Mouse (Mus musculus) CD8-positive naive resting alpha-beta T cell, adult 2 months (primary cell): ENCODE data around the gene Fam205a1.
"Not testable (repeated sequence)": the region's sequence is repeated elsewhere in the genome, so short reads cannot be mapped to it uniquely, and the experiment has no call there.

Experiments
- DNase-seq, 2 experiments: peaks; one replicate each; pipeline ENCODE4 v3.0.0; 2022; ENCODE audit warnings: low read depth in 2 of 2, low spot score in 2 of 2

The Fam205a1 gene

DNA sequence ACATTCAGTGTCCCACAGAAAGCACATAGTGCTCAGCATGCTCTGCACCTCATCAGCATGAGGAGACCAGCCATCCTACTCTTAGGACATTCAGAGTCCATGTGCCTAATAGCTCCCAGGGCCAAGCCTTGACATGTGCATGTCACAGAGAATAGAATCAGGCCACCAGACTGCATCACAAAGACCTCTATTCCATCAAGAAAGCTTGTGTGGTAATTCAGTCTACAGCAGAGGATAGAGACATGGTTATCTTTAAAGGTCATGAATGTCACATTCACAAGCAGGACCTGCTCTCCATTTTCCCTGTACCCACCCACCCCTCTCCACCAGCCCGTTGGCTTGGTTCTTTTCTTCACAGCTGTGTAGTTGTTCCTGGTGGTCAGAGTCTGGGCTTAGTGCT lies at the start of gene Fam205a1:
TSS of gene Fam205a1 (minus strand) at position 101 of the 400 bp plus-strand sequence.
- not testable (repeated sequence) for DNase-seq

DNA sequence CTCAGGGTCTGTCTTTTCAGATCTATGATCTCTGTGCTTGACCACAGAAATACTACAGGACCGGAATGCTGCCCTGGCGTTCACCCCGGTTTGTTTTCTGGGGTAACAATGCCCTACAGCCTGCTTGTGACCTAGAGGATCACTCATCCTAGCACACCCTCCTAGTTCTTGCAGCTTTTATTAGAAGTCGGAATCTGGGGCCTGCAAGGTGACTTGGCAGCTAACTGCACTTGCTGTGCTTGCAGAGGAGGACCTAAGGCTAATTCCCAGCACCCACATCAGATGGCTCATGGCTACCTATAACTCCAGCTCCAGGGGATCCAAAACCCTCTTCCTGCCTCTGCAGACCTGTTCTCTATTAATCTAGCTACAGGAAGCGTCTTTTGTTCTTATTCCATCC lies 49.0 kb upstream of the Fam205a1 start:
- DNase-seq, result no peak

DNA sequence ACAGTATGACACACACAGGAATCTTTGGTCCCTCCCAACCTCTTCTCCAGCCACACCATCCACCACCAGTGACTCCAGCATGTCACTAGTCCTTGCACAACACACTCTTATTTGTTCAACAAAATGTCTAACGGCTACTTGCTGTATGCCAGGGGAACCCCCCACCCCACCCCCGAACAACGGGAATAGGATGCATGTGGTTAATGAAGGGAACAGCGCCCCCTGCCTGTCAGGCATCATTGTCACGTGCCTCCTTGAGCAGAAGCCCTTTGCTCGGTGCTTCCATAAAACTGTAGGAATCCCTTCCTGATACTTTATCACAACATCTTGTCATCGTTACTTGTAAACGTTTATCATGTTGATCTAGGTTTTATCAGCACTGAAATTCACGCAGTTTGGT lies 48.5 kb upstream of the Fam205a1 start:
- no peak for DNase-seq

DNA sequence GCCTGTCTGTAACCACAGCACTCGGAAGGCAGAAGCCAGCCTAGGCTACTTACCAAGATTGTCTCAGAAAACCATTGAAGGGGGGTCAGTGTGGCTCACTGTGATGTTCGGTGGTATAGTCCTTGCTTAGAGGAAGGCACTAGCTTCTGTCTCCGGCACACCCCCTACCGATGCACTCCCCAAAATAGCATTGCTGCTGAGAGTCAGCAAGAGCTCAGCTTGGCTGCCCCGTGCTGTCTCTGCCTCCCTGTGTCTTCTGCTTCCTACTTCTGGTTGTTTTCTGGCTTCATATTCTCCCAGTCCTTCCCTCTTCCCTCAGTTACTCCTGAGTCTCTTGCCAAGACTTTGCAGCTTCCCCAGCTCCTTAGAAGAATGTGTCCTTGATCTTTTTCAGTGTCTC lies 47.2 kb upstream of the Fam205a1 start:
- DNase-seq, result no peak

DNA sequence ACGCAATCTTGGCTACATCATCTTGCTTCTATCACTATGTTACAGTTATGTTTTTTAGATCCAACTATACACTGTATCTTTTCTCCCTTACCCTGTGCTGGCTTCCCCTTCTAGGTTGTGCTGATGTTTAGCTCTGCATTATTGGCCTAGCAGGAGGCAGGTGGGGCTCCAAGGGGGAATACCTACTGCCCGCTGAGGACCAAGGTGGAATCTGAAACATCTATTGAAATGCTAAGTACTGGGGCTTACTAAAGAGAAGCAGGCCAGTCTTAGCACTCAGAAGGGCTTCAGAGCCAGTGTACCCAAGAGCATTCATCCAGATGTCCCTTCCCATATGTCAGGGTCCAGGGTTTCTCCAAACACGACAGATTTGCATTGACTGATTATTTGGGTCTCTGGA lies 45.2 kb upstream of the Fam205a1 start:
- DNase-seq, result no peak

DNA sequence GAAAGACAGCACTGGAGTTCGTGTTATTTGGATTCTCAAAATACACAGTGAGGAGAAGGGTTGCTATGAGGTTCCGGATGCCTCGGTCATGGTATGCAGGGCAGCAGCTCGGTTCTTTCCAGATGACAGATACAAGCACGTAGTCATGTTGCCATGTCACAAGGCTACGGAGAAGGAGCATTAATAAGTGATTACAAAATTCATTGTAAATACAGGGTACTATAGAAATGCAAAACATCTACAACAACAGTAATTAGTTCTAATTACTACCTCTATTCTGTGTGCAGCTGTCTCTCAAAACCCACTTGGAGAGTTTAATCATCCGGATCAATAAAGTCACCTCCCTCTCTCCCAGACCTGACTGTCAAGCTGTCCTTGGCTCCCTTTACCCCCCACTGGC lies 41.4 kb upstream of the Fam205a1 start:
- DNase-seq, result no peak

DNA sequence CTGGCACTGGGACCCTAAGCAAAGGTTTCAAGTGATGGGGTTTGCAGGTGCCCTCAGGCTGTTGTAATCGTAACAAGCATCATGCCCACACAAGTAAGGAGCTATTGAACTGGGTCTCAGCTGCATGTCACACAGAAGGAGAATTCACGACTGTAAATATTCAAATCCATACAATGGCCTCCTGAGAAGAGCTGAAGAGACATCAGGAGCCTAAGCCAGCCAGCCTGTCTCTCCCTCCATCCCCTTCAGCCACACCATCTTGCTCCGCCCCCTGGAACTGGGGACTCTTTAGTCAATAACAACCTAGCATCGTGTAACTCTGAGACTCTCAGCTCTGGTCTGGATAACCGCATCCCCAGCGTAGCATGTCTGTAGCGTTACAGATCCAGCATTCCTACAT lies 37.5 kb upstream of the Fam205a1 start:
- DNase-seq, result no peak

DNA sequence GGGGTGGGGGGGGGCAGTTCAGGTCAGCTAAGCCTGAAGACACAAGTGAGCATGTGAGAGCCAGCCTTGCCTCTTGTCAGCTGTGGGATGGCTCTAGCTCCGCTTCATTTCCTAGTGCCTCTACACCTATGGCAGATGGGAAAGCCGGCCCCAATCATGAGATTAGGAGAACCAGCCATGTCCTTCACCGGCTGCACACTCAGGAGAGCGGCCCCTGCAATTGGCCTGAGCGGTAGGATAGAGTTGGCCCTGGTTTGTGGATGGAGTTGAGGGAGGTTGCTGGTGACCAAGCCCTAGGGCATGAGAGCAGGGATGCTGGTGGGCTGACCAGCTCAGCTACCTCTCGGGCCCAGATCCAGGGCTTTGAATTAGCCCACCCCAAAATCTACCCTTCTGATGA lies 35.1 kb upstream of the Fam205a1 start:
- DNase-seq, result no peak

DNA sequence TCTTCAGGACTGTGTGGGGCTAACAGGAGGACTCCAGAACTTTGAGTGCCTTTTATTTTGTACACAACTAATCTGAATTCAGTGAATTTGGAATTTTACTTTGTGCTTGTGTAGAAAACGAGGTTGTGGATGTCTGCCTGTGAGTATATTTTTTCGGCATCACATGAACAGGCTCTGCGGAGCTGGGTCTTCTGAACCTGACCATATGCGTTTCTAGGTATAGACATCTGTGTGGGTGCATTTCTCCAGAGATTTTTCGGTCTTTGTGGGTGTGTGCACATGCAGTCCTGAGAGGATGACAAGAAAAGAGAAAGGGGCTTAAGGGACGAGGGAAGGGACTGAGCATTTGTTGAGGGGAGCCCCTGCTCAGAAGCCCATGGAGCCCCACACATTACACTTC lies 33.2 kb upstream of the Fam205a1 start:
- no peak for DNase-seq

DNA sequence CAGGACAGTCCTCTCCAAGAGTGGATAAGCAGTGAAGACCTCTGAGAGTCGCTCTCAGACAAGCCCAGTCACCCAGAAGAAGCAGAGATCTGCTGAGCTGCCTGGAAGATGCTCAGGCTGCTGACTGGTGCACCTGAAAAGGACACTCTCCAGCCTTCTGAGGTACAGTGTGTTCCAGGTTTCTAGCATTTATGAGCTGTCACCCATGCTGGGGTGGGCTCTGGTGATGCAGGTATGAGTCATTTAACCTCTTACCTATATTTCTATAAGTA lies 26.9 kb upstream of the Fam205a1 start:
- DNase-seq, result no peak

DNA sequence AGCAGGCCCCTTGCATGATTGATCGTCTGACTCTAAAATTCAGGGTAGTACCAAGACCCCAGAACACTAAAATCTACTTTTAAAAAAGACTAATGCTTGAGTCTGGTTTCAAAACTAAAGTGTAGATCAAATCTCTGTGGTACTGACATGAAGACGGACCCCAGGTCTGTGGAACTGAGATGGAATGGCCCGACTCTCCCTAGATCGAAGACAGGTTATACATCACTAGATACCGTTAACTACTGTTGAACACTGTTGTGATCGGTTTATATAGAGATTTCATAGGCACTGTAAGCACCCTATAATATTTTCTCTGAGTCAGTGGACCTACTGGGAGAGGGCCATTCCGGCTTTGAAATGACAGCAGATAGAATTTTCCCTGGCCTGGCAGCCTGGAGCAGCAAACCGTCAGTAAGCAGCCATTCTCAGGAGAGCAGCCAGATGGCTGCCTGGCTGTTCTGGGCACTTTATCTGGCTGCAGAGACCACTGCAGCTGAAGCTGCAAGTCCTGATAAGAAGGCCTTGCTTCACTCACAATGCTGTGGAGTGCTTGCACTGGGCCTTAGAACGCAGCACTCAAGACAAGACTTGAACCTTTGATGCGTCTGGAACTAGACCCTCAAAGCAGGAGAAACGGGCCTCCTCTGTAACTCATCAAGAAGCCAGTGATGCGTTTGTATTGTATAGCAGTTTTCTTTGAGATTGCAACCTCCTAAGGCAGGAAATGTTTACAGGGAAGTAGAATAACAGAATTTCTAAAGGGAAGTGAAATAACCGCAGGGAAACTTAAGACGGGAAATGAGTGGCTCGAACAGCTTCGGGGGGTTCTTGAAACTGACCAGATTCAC lies 26.4 kb upstream of the Fam205a1 start:
- no peak for DNase-seq

DNA sequence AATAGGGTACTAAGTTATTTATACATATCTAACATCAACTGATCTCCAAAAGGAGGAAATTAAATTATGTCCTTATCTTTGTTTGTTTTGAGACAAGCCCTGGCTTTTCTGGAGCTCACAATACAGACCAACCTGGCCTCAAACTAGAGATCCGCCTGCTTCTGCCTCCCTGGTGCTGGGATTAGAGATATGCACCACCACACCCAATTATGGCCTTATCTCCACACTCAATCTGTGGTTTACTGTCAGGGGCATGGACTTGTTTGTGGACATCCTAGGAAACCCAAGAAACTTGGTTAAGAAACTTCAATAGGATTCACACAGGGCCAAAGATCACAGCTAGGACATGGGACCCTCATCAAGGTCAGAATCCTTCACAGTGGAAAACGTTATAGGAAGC lies 24.0 kb upstream of the Fam205a1 start:
- DNase-seq, result no peak

DNA sequence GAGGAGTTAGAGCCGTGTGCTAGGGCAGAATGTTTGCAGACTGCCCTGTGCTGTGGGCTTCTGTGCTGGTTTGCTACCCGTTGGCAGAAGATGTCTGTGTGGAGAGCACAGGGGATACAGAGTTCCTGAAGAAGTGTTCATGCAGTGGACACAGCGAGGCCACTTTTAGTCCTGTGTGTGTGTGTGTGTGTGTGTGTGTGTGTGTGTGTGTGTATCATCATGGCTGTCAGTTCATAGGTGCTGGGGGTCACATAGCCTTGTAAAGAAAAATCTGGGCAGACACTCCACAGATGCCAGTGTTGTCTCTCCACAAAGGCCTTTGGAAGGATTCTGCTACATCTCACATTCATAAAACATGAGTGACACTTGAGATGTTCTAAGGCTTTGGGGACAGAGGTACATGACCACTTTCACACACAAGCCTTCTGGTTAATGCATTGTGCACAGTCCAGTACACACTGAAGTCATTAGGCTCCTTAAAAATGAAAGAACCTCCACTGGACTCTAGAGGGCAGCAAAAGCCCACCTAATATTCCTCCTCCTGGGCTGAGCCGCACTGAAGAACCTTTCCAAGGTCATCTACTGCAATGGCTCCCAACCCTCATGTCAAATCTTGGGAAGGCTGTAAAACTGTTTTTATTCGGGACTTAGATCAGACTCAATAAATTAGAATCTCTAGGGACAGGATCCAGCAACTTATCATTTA lies 23.1 kb upstream of the Fam205a1 start:
- peak; percentile 6 to 9 for DNase-seq

DNA sequence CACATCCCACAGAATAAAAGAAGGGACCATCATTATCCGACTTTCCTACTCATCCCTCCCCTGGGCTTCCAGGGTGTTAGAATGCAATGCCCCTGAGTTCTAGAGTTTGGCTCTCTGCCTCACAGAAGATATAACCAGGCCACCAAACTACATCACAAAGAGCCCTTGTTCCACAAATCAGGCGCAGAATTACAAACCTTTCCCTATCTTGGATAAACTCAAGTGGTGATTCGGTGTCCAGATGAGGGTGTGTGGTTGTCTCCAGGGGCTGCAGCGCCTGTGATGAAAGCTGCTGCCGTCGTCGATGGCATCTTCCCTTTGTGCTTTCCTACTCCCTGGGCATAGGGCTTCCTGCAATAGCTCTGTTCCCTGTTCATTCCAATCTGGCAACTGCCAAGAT lies 20.4 kb upstream of the Fam205a1 start, which contains the start of gene Fam205c:
TSS of gene Fam205c (minus strand) at position 101 of the 400 bp plus-strand sequence.
- DNase-seq, result no peak

DNA sequence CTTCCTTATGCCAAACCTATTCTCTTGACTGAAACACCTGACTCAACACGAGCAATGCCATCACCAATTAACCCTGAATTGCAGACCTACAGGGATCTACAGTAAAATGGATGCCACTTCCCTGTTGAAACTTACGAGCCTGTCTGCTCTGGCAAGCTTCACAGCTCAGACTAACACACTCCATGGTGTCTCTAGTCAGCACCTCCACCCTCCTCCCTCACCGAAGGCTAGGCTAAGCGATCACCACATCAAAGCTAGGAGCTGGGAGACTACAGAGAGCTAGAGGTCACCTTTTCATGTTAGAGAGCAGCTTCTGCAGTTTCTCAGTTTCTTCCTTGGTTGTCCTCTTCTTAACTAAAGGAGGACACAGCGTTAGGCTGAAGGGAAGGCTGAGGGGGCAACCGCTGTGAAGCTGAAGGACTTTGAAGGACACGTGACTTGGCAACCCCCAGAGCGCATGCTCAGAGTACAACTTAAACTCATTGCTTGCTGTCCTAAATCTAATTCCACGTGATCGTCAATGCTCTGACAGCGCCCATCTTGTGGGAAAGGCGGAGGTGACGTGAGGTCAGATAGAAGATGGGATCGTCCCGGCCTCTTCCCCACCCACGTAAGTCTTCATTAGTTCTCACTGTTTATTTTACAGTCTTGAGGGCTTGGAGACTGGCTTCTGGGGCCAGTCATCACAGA lies 19.2 kb upstream of the Fam205a1 start:
- no peak for DNase-seq

DNA sequence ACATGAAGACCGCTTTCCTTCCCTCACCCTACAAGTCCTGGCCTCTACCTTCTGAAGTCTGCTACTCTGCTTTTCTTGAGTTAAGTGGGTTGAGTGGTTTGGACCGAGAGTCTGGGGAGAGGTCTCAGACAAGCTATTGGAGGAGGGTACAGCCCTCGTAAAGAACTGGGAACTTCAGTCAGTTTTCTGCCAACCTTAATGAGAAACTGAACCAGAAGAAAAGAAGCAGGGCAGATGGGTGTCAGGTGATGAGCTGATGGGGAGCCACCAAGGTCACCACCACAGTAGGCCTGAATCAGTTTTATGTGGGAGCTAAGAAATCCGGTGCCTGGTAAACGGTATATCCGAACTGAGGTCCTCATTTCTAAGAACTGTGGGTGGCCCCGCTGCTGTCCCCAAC lies 18.5 kb upstream of the Fam205a1 start:
- DNase-seq, result no peak

DNA sequence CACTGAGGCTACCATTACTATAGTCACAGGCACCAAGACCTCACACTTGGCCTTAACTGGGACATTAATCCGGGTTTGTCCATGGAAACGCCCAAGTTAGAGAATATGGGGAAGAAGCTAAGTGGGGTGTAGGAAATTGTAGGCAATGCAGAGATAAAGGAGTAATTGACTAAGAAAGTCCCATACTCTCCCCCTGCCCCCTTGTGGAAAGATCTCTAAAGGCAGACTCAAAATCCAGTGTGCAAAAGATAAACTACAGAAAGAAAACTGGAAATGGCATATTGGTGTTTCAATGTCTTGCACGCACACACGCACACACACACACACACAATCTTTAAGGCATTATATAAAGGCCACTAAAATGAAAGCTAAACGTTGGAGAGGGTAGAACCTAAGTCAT lies 17.1 kb upstream of the Fam205a1 start:
- DNase-seq, result no peak

DNA sequence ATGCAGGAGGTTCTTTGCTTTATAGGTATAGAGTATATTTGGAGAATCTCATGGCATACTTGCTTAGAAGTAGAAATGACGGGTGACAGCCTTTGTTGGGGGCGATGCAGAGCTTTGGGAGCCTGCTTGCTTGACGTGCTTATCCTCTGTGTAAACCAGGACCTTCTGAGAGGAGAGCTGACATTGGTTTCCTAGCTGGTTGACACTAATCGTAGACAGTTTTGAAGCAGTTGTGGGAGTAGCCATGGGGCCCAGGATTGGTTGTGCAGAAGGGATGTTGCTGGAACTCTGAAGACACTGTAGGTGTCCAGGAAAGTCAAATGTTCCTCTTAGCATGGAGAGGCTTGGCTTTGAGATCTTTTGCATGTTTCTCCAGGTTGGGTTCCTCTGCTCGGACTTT lies 14.5 kb upstream of the Fam205a1 start:
- no peak for DNase-seq

DNA sequence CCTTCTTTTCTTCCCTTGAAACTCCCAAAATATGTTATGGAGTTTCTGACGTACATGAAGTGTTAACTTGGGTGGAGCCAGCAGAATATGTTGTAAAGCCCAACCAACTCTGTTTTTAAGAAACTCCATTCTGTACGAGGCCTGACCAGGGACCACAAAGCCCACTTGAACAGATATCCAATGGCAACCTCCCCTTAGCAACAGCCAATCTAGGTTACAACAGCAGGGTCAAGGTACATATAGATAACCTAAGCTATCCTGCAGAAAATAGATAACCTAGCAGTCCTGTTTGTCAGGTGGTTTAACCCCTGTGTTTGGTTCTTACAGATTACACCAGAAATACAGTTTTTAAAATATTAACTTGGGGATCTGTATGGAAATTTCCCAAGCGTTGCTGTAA lies 13.7 kb upstream of the Fam205a1 start:
- no peak for DNase-seq

DNA sequence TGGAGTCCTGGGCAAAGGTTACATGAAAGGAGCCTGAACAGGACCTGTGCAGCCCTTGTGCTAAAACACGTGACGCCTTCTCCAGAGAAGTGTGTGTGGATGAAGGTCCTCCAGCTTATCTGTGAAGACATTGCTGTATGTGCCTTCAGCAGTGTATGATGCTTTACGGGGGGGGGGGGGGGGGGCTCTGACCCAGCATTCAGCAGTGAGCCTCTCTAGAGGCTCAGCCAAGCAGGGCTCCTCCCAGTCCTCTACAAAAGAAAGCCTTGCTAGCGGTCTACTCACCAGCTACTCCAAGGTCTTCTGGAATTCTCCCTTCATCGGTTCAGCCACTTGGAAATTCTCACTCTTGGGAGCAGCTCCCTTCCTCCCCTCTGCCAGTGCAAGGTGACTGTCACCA lies 9.8 kb upstream of the Fam205a1 start:
- not testable (repeated sequence) for DNase-seq

DNA sequence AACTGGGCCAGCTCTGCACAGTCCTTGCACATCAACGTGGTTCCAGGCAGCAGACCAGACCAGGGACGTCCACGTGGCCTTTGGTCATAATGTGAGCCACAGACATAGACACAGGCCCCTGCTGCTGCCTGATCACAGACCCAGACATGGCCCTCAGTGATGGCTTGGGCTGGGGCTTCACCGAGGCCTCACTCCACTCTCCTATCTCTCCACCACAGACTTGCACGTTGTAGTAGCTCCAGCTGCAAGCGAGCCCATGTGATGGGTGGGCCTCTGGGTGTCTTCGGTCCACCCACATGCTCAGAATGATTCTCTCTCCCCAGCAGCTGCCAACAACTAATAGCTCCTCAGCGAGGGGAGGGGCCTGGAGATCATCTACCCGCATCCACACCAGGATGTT lies 6.8 kb upstream of the Fam205a1 start:
- not testable (repeated sequence) for DNase-seq

DNA sequence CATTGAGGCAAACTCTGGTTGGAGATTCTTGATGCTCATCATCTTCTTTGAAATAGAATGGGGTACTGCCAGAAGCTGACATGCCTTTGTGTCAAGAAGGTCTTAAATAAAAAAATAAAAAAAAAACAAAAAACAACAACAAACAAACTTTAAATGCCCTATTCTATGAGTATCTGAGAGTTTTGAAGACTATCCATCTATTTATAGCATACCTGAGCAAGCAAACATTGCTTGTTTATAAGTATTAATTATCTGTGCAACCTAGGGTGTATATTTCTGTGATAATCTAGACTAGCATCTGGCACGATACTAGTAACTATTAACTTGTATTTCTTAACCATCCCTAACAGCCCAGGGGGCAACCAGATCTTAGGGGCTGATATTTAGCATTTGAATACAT lies 3.0 kb upstream of the Fam205a1 start, which contains the start of gene Gm12394:
TSS of gene Gm12394 (minus strand) at position 101 of the 400 bp plus-strand sequence.
- not testable (repeated sequence) for DNase-seq
